Mouse (Mus musculus) adrenal gland, adult 8-10 months (tissue): ENCODE results near the gene Aunip. TPM values are rescaled to one million over a fixed set of nuclear protein-coding genes. Genes with fewer than 3 reads are reported as not detected.
"Not testable (repeated sequence)": the region's sequence is repeated elsewhere in the genome, so short reads cannot be mapped to it uniquely, and the experiment has no call there.

Source experiments
- DNase-seq: peaks from one replicate; pipeline ENCODE4 v3.0.0; 2022
- total RNA-seq, 4 experiments: library from RNA; stranded (reverse); gene quantifications; 2 replicates each; pipeline ENCODE4 v1.2.4; 2022

Gene Aunip
- total RNA-seq, 4 experiments from 2014 or later: 0.66 to 2.4 (median 2.2) TPM

- DNase-seq: no peak
These were observed 22.6 kb upstream of the Aunip start for GRCm38 (mm10) chr4:134488211-134488610.

GRCm38 (mm10) chr4:134489986-134490665 lies 20.7 kb upstream of the Aunip start:
- no peak for DNase-seq

DNA sequence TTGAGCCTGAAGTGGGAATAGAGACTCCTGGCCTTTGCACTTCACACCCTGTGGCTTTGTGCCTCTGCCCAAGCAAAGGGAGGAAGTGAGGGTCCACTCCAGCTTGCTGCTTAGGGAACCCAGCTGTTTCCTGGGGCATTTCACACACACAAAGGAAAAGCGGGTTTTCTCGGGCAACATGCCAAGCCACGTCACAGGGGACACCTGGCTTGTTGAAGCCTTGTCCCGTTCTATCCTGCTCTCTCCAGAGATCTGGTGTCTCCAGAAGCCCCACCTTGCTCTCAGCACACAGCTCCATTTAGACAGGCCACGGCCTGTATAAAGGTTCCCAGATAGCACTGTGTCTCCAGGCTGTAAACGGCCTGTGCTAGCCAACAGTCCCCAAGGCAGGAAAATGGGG lies 19.1 kb upstream of the Aunip start:
- DNase-seq: no peak

- not testable (repeated sequence) for DNase-seq
These were observed 16.6 kb upstream of the Aunip start for GRCm38 (mm10) chr4:134494161-134494560.

DNA sequence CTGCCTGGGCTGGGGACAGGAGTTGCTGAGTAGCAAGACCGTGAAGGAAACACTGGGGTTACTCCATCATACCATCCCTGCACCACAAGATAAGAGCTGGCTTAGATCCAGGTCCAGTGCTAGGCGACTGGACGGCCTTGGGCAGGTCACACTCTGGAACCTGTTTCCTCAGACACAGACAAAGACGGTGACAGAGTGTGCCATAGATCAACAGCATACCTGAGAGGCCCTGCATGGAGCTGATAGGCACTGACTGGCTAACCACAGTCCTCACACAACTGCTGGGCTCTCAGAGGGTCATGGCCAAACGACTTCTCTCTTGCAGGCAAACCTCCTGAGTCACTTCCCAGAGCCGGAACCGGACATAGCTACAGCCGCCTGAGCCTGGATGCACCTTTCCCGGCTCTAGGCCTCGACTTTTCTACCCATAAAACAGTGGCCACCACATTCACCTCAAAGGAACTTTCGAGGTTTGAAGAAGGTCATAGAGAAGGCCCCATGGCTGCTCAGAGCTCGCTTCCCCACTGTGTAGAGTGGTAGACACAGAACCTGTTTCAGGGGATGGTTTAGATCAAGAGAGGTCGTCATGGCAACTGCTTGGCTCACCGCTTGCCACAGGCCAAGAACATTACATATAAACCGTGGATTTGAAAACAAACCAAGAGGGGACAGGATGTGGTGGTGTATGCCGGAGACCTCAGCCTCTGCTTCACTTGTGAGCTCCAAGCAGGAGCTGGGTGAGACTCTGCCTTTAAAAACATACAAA lies 15.8 kb upstream of the Aunip start:
- peak; percentile 61 for DNase-seq

- DNase-seq: no peak
These were observed 15.3 kb upstream of the Aunip start for GRCm38 (mm10) chr4:134495546-134495923.

GRCm38 (mm10) chr4:134496595-134497210 lies 14.1 kb upstream of the Aunip start, which contains the start of gene Paqr7:
Paqr7 (plus strand) TSS chr4:134496697.
- DNase-seq: peak; percentile 81

GRCm38 (mm10) chr4:134497223-134497622 lies 13.6 kb upstream of the Aunip start:
- DNase-seq: no peak

- DNase-seq: no peak
These were observed 12.6 kb upstream of the Aunip start for GRCm38 (mm10) chr4:134497986-134498731.

DNA sequence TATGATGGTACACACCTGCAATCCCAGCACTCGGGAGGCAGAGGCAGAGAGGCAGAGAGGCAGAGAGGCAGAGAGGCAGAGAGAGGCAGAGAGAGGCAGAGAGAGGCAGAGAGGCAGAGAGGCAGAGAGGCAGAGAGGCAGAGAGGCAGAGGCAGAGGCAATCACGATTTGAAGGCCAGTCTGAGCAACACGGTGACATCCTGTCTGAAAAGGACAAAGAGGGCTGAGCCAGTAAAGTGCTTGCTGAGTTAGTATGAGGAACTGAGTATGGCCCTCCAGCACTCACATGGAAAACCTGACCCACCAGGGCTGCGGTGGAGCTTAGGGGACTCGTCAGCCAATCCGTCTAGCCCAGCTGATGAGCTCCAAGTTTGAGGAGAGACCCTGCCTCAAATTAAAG lies 11.8 kb upstream of the Aunip start:
- DNase-seq: not testable (repeated sequence)

- DNase-seq: no peak
These were observed 9.7 kb upstream of the Aunip start for GRCm38 (mm10) chr4:134501095-134501494.

GRCm38 (mm10) chr4:134503686-134504357 lies 7.0 kb upstream of the Aunip start:
- no peak for DNase-seq

DNA sequence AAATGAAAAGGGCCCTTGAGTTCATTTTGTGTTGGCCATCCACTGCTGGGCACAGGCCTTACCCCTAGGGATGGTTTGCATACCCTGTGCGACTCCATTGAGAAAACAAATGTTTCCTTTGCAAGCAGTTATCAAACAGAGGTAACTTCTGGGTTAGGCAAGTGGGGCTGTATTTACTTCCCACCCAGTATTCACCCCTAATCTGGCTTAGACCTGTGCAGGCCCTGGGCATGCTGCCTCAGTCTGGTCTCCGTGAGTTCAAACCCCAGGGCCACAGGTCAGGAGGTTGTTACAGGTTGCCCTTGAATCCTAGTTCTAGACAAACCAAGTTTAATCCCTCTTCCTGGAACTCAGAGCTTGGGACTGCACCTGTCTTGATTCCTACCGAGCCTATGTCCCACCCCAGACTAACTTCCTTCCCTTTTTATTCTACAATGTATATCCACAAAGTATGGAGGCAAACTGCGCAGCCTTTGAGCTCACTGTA lies 5.5 kb upstream of the Aunip start:
- no peak for DNase-seq

DNA sequence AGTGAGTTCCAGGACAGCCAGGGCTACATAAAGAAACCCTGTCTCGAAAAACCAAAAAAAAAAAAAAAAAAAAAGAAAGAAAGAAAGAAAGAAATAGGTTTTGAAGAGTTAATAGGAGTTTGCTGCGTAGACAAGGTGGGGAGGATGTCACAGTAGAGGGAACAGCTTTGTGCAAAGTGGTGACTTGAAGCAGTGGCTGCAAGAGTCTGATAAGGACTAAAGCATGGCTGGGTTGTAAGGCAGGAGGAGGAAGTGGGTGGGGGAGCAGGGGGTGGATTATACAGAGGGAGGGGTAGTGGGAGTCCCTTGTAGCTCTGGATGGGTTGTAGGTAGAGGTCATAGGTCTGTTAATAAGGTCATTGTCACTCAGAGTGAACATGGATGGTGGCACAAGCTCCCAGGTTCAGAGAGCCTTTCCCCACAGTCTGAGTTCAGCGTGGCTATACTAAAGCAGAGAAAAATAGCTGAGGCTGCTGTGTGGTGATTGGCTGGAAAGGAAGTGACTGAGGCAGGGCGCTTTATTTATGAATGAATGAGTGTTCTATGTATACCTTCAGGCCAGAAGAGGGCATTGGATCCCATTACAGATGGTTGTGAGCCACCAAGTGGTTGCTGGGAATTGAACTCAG lies 4.7 kb upstream of the Aunip start:
- DNase-seq: no peak

DNA sequence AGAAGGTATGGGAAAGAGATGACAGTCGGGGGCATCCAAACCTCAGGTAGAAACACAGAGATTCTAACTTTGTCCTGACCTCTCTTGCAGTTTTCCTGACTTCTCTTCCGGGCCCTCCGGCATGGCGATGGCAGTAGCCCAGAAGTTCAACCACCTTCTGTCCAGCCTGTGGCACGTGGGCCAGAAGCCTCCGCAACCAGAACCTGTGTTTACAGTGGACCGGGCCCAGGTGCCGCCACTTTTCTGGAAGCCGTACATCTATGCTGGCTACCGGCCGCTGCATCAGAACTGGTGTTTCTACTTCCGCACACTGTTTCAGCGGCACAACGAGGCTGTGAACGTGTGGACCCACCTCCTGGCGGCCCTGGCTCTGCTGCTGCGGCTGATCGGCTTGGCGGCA lies 4.1 kb upstream of the Aunip start:
- DNase-seq: no peak

GRCm38 (mm10) chr4:134510396-134510795 lies 403 bp upstream of the Aunip start:
- DNase-seq: no peak

- no peak for DNase-seq
These were observed 931 bp downstream of the Aunip start for GRCm38 (mm10) chr4:134511730-134512129.

DNA sequence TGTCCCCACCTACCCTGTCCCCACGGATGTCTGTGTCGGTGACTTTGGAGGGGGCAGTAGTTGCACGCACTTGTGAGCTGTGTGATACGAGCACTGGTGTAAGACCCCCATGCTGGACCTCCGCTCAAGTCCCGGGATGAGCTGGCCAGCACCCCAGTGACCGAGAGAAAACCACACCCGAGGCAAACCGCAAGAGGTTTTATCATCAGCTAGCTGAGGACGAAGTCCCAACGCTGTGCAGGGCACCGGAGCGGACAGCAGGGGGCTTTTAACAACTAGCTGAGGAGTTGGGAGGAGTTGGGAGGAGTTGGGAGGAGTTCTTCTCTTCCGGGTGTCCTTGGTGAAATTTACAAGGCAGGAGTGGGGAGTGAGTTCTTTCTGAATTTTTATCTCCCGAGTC lies 2.0 kb downstream of the Aunip start:
- peak; percentile 76 for DNase-seq

DNA sequence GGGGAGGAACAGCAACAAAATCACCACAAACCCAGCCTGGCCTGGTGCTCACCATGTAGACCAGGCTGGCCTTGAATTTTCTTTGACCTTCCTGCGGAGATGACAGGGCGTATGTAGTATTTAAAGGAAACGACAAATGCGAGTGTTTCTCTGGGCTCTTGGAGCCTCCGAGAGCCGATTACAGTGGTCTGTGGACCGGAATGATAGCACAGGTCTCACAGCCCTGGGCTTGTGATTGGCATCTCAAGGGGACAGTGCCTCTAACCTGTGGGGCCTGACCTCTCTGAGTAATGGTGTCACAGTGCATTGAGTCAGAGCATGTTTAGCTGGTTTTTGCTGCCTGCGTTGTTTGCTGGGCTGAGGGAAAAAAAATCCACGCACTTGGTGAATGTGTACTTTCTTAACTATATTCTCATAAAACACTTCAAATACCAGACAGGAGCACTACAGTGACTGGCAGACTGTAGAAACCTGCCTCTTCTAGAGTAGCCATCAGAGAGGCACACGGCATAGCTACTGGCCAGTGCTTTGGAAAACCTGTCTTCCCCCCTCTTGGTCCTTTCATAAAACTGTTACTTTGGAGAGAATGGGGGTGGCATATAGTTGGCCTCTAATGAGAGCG lies 3.6 kb downstream of the Aunip start:
- no peak for DNase-seq

GRCm38 (mm10) chr4:134515614-134516013 lies 4.8 kb downstream of the Aunip start:
- no peak for DNase-seq

DNA sequence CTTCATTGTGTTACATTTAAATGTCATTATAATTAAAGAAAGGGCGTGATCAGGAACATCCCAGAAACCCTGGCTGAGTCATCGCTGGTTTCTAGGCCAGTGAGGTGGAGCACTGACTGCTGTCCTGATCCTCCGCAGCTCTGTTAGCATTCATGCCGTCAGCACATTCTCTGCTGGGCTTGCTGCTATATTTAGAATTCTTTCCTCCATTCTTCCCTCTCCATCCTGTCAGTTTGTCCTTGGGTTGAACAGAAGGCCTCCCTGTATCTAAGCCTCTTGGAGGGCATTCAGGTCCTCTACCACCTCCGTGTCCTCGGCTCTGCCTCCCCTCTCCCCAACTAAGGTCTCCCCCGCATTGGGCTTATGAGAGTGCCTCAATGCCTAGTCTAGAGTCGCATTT lies 6.2 kb downstream of the Aunip start:
- DNase-seq: peak; percentile 72
